Mouse (Mus musculus) gastrocnemius, postnatal 10 days (tissue): ENCODE measurements around the gene Gpc6. TPM values are rescaled to one million over a fixed set of nuclear protein-coding genes. Genes with fewer than 3 reads are reported as not detected.

Source experiments
- DNase-seq: peaks from one replicate; pipeline ENCODE4 v3.0.0; 2021; ENCODE audit warnings: mixed read lengths
- total RNA-seq, 2 experiments: library from RNA; stranded (reverse); gene quantifications; 2 replicates each; pipeline ENCODE4 v1.2.3; 2021

The Gpc6 gene
- total RNA-seq, 2 experiments from 2014 or later = 14.4 to 17.5 TPM

GRCm38 (mm10) chr14:117061527-117061926 lies 136.4 kb downstream of the Gpc6 start:
- no peak for DNase-seq

GRCm38 (mm10) chr14:117068179-117068578 lies 143.1 kb downstream of the Gpc6 start:
- DNase-seq = no peak

GRCm38 (mm10) chr14:117070470-117071085 lies 145.5 kb downstream of the Gpc6 start:
- no peak for DNase-seq

GRCm38 (mm10) chr14:117093586-117093985 lies 168.5 kb downstream of the Gpc6 start:
- no peak for DNase-seq

- no peak for DNase-seq
Measured at GRCm38 (mm10) chr14:117106900-117107299, 181.8 kb downstream of the Gpc6 start.

- no peak for DNase-seq
Measured at GRCm38 (mm10) chr14:117113153-117113552, 188.0 kb downstream of the Gpc6 start.

GRCm38 (mm10) chr14:117122036-117122435 lies 196.9 kb downstream of the Gpc6 start:
- DNase-seq = no peak

- DNase-seq = no peak
Measured at GRCm38 (mm10) chr14:117130334-117130733, 205.2 kb downstream of the Gpc6 start.

- no peak for DNase-seq
Measured at GRCm38 (mm10) chr14:117131324-117131723, 206.2 kb downstream of the Gpc6 start.

GRCm38 (mm10) chr14:117141077-117141848 lies 216.1 kb downstream of the Gpc6 start:
- no peak for DNase-seq

GRCm38 (mm10) chr14:117146089-117146488 lies 221.0 kb downstream of the Gpc6 start:
- no peak for DNase-seq

GRCm38 (mm10) chr14:117146665-117147064 lies 221.6 kb downstream of the Gpc6 start:
- DNase-seq = no peak

- DNase-seq = no peak
Measured at GRCm38 (mm10) chr14:117151621-117152020, 226.5 kb downstream of the Gpc6 start.

- DNase-seq = no peak
Measured at GRCm38 (mm10) chr14:117155884-117156465, 230.9 kb downstream of the Gpc6 start.

GRCm38 (mm10) chr14:117157426-117157825 lies 232.3 kb downstream of the Gpc6 start:
- DNase-seq = no peak

GRCm38 (mm10) chr14:117166350-117166749 lies 241.2 kb downstream of the Gpc6 start:
- DNase-seq = no peak

- DNase-seq = no peak
Measured at GRCm38 (mm10) chr14:117193364-117193763, 268.2 kb downstream of the Gpc6 start.

- no peak for DNase-seq
Measured at GRCm38 (mm10) chr14:117202012-117202411, 276.9 kb downstream of the Gpc6 start.

- no peak for DNase-seq
Measured at GRCm38 (mm10) chr14:117203960-117204359, 278.8 kb downstream of the Gpc6 start.

- no peak for DNase-seq
Measured at GRCm38 (mm10) chr14:117214373-117214772, 289.3 kb downstream of the Gpc6 start.

- no peak for DNase-seq
Measured at GRCm38 (mm10) chr14:117226920-117227319, 301.8 kb downstream of the Gpc6 start.

- DNase-seq = no peak
Measured at GRCm38 (mm10) chr14:117230476-117230875, 305.4 kb downstream of the Gpc6 start.

- DNase-seq = no peak
Measured at GRCm38 (mm10) chr14:117238226-117238625, 313.1 kb downstream of the Gpc6 start.
